In the genomic region with DNA sequence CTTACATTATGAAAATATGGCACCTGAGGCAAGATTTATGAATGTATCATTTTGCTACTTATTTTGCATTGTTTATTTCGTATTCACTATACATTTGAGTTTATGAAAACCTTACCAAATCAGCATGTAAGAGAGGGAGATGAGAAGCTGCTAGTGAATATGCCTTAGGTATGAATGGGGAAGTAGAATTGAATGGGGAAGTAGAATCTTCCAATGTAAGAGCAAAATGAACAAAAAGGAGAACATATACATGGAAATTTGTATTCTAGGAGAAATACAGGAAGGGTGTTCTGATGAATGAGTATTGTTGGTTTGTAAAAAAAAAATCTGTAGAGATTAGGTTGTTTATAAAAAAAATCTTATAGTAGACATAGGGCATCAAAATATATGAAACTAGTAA, we compare ENCODE assay signal across 13 mouse cellular contexts.
"Had no signal": no experiment of that assay in that cellular context is flagged by ENCODE, and none has a peak within 500 bp of the region (broad histone marks: within the 10 kb centered on the region; RNA-seq: fewer than 3 reads in every experiment).

No protein-coding gene starts in this region.

- ATAC-seq: liver, postnatal 0 days; lung, postnatal 0 days; midbrain, embryonic 13.5 days; midbrain, embryonic 15.5 days had no signal

- DNase-seq: liver, postnatal 0 days; lung, adult 2 months; lung, postnatal 14 days; lung, postnatal 36 days; right cerebral cortex, postnatal 25 days; right cerebral cortex, postnatal 4 days; spleen, adult 18-20 months; thymus, adult 18-20 months; thymus, postnatal 14 days; thymus, postnatal 4 days had no signal
